Mouse (Mus musculus): ENCODE results near the gene Trip4. TPM values are rescaled to one million over a fixed set of nuclear protein-coding genes. Genes with fewer than 3 reads are reported as not detected.

Trip4 gene
- polyA plus RNA-seq, 1 experiment from 2014 or later: 30.3 TPM

Other genes starting within 250 kb of the Trip4 start
- gene Oaz2, start 240.8 kb downstream of the Trip4 start, polyA plus RNA-seq (2015; fragmentation: Nextera tagmentation; extraction: Ambion mirVana): 419 and 449 TPM in 2 replicates
- gene Zfp609, start 81.2 kb downstream of the Trip4 start, polyA plus RNA-seq (2015; fragmentation: Nextera tagmentation; extraction: Ambion mirVana): 5.0 and 5.4 TPM in 2 replicates
- gene Pclaf, start 18.6 kb downstream of the Trip4 start, polyA plus RNA-seq (2015; fragmentation: Nextera tagmentation; extraction: Ambion mirVana): 24.4 and 28.9 TPM in 2 replicates
- 20.7 and 22.1 TPM in 2 replicates for gene Csnk1g1, start 130 bp upstream of the Trip4 start, polyA plus RNA-seq (2015; fragmentation: Nextera tagmentation; extraction: Ambion mirVana)
- 362 and 376 TPM in 2 replicates for gene Ppib, start 151.4 kb upstream of the Trip4 start, polyA plus RNA-seq (2015; fragmentation: Nextera tagmentation; extraction: Ambion mirVana)
- 12.9 and 14.7 TPM in 2 replicates for gene Snx22, start 160.9 kb upstream of the Trip4 start, polyA plus RNA-seq (2015; fragmentation: Nextera tagmentation; extraction: Ambion mirVana)
- 73.5 and 77.2 TPM in 2 replicates for gene Snx1, start 217.8 kb upstream of the Trip4 start, polyA plus RNA-seq (2015; fragmentation: Nextera tagmentation; extraction: Ambion mirVana)
- gene Ciao2a, start 217.8 kb upstream of the Trip4 start, polyA plus RNA-seq (2015; fragmentation: Nextera tagmentation; extraction: Ambion mirVana): 64.0 and 69.2 TPM in 2 replicates
- 0.79 and 0.94 TPM in 2 replicates for gene Dapk2, start 249.4 kb upstream of the Trip4 start, polyA plus RNA-seq (2015; fragmentation: Nextera tagmentation; extraction: Ambion mirVana)

All from hindbrain, embryonic 16.5 days (tissue).